Mouse (Mus musculus) C2C12 (cell line): Measurements from ENCODE around the gene Kdm4a.

ENCODE experiments used
- CTCF ChIP-seq: IDR thresholded peaks from one replicate; pipeline ENCODE4 v1.5.1; 2011; ENCODE audit not compliant: control insufficient read depth, insufficient read depth, insufficient read length
- MAX ChIP-seq: IDR thresholded peaks from one replicate; pipeline ENCODE4 v1.6.1; 2011; ENCODE audit warnings: mild to moderate bottlenecking, control low read depth
- MYOD1 ChIP-seq: IDR thresholded peaks from one replicate; pipeline ENCODE4 v1.6.1; 2011; ENCODE audit warnings: low read depth; ENCODE audit not compliant: control insufficient read depth, insufficient read length
- USF1 ChIP-seq: IDR thresholded peaks from one replicate; pipeline ENCODE4 v1.6.1; 2011; ENCODE audit warnings: low read depth, mild to moderate bottlenecking, control low read depth, moderate library complexity

- TF ChIP-seq CTCF (no peak), USF1 (no peak), MAX (no peak), MYOD1 (no peak)
Measured at GRCm38 (mm10) chr4:118099637-118100364, 80.0 kb downstream of the Kdm4a start.
